Mouse (Mus musculus): ENCODE data around the gene Haus5. TPM values are rescaled to one million over a fixed set of nuclear protein-coding genes. Genes with fewer than 3 reads are reported as not detected.

The Haus5 gene
- polyA plus RNA-seq (2017; shearing (Covaris generic)) = 10 to 100 TPM; 18.3 to 29.7 TPM

GRCm38 (mm10) chr7:30664529-30665200 lies at the start of gene Haus5:
Haus5 (minus strand) TSS chr7:30664994.

DNA sequence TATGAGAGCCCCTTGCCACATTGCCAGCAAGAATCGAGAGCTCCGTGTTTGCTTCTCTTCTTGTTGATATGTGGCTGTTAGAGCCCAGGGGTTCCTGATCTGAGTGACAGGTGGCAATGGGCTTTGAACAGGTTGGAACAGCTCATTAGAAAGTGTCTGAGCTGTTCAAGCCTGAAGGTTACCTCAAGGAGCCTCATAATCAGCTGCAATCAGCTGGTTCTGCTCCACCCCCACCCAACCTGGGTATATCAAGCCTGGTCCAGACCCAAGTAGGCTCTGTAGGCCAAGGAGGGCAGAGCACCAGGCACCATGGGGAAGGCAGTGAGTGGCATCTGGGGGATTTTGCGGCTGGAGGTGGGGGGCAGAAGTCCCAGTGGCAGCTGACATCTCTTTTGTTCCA lies 47.1 kb upstream of the Haus5 start, which contains the start of gene Atp4a:
TSS of gene Atp4a (plus strand) at position 268 of the 400 bp plus-strand sequence.

GRCm38 (mm10) chr7:30698589-30698988 lies 33.8 kb upstream of the Haus5 start, which contains the start of gene 2200002J24Rik:
2200002J24Rik (plus strand) TSS chr7:30698926.

DNA sequence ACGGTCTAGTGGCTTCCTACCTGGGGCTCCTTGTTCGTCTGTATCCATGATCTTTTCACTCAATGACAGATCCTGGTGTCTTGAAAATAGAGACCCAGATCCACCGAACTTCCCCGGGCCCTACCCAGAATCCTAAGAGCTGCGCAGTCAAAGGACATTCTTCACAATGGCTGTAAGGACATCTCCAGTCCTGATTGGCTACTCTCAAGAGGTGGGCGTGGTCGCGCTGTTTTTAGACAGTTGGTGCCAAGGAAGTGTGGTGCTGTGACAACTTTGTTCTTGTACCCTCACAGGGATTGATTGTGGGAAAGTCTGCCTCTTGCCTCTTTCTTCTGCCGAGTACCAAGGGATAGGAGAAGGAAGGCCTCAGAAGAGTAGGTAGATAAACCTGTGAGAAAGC lies 6.7 kb upstream of the Haus5 start, which contains the start of gene Pmis2:
TSS of gene Pmis2 (minus strand) at position 126 of the 400 bp plus-strand sequence.

DNA sequence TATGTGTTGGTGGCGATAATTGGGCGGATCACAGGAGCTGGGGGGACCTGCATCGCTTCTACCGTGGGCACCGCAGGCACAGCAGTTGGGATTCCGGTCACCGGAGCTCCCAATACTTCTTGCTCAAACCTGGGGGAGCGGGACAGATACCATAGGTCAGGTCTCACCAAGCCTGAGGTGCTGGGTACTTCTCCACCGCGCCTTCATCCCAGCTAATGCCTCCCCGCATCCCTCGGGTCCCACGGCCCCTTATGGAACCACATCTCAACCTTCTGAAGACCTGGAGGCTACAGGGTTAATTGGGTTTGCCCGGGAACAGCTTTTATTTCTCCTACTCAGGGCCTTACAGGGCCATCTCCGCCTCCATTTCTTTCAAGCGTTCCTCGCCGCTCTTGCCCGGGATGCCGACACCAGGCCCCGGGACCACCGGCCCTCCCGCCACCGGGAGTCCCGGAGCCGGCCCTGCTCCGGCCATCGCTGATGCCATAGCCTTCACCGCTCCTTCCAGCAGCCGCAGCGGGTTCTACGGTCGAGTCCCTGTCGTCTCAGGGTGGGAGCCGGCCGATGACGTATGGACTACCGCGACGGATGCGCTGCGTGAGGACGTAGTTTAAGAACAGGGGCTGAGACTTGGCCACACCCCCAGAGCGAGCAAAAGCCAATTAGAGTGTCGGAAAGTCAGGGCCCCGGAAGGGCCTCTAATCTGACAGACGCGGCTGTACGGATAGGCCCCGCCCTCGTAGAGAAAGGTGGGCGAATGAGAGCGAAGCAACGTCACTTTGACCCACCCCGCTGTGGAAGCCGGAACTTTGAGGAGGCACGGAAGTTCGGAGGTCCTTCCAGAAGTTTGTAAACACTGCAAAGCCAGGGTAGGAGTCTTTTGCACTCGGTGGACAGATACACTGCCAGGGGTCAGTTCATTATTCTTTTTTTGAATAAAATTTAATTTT lies 14.9 kb downstream of the Haus5 start, which contains the start of gene Rbm42:
TSS of gene Rbm42 (minus strand) at position 727 of the 950 bp plus-strand sequence.

GRCm38 (mm10) chr7:30635752-30636151 lies 29.0 kb downstream of the Haus5 start, which contains the start of gene Etv2:
Etv2 (minus strand) TSS chr7:30635852.

DNA sequence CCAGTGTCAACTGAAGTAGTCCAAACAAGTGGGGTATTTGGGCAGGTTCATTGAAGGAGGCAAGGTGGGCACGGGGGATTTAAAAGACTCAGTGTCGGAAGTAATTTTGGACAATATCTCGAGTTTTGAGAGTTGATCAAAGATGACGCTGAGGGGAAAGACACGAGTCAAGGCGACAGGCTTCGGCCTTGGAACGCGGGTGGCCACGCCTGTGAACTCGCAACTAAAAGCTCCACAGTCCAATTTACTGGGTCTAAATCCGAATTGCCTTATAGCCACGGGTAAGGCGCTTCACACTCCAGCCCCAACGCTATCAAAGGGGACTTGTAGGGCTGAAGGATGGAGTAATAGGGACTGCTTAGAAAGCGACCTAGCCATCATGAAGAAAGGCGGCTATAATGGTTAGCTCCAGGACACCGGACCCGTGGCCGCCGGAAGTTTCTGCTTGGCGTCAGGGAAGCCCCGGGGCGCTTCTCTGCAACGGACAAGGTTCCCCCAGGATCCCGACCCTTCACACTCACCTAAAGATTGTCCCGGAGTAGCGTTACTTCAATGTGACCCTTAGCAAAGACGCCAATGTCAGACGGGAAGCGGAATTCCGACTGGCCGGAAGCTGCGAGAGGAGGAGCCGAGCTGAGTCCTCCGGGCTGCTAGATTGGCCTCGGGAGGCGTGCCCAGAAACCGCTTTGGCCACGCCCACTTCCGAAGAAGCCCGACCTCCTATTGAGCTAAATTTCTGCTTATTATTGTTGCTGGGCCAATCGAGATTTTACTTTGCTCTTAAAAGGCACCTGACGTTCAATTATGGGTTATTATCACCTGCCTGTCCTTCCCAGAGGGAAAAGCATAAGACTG lies 39.0 kb downstream of the Haus5 start, which contains the start of gene Cox6b1:
TSS of gene Cox6b1 (minus strand) at position 622 of the 855 bp plus-strand sequence.

GRCm38 (mm10) chr7:30612654-30613402 lies 52.0 kb downstream of the Haus5 start, which contains the start of gene Upk1a:
Upk1a (minus strand) TSS chr7:30612847.

Other genes starting within 250 kb of the Haus5 start
- gene Hcst, start 245.1 kb downstream of the Haus5 start, polyA plus RNA-seq (2017; shearing (Covaris generic)) = 100 to 1,000 TPM; 470 to 543 TPM
- 10 to 100 TPM; 78.6 to 95.9 TPM for gene Nfkbid, start 243.3 kb downstream of the Haus5 start, polyA plus RNA-seq (2017; shearing (Covaris generic))
- gene Aplp1, start 219.5 kb downstream of the Haus5 start, polyA plus RNA-seq (2017; shearing (Covaris generic)) = 10 to 100 TPM; 10.8 to 23.2 TPM
- gene Kirrel2, start 207.3 kb downstream of the Haus5 start, polyA plus RNA-seq (2017; shearing (Covaris generic)) = not detected
- gene Nphs1, start 206.7 kb downstream of the Haus5 start, polyA plus RNA-seq (2017; shearing (Covaris generic)) = not detected
- not detected for gene Prodh2, start 171.4 kb downstream of the Haus5 start, polyA plus RNA-seq (2017; shearing (Covaris generic))
- gene Arhgap33, start 129.9 kb downstream of the Haus5 start, polyA plus RNA-seq (2017; shearing (Covaris generic)) = 1 to 10 TPM; 1.5 to 2.5 TPM
- 1 to 10 TPM; 1.9 to 4.1 TPM for gene Hspb6, start 112.8 kb downstream of the Haus5 start, polyA plus RNA-seq (2017; shearing (Covaris generic))
- 1 to 10 TPM; 5.7 to 6.2 TPM for gene Proser3, start 112.7 kb downstream of the Haus5 start, polyA plus RNA-seq (2017; shearing (Covaris generic))
- 100 to 1,000 TPM in 1 of 2 experiments, 10 to 100 TPM in 1; 92.9 to 107 TPM for gene Lin37, start 105.2 kb downstream of the Haus5 start, polyA plus RNA-seq (2017; shearing (Covaris generic))
- gene U2af1l4, start 101.7 kb downstream of the Haus5 start, polyA plus RNA-seq (2017; shearing (Covaris generic)) = 10 to 100 TPM; 28.3 to 67.8 TPM
- 10 to 100 TPM; 53.5 to 82.4 TPM for gene Gm49396, start 101.7 kb downstream of the Haus5 start, polyA plus RNA-seq (2017; shearing (Covaris generic))
- 100 to 1,000 TPM; 231 to 234 TPM for gene Psenen, start 101.4 kb downstream of the Haus5 start, polyA plus RNA-seq (2017; shearing (Covaris generic))
- gene Igflr1, start 99.6 kb downstream of the Haus5 start, polyA plus RNA-seq (2017; shearing (Covaris generic)) = 100 to 1,000 TPM in 1 of 2 experiments, 10 to 100 TPM in 1; 66.2 to 268 TPM
- gene Kmt2b, start 76.3 kb downstream of the Haus5 start, polyA plus RNA-seq (2017; shearing (Covaris generic)) = 10 to 100 TPM; 14.9 to 15.1 TPM
- 10 to 100 TPM; 12.9 to 34.9 TPM for gene Zbtb32, start 66.1 kb downstream of the Haus5 start, polyA plus RNA-seq (2017; shearing (Covaris generic))
- gene Upk1a, start 52.1 kb downstream of the Haus5 start, polyA plus RNA-seq (2017; shearing (Covaris generic)) = 1 to 10 TPM in 1 of 2 experiments, under 1 TPM in 1; 0.32 to 1.8 TPM
- 100 to 1,000 TPM; 713 to 756 TPM for gene Cox6b1, start 38.8 kb downstream of the Haus5 start, polyA plus RNA-seq (2017; shearing (Covaris generic))
- gene Etv2, start 29.1 kb downstream of the Haus5 start, polyA plus RNA-seq (2017; shearing (Covaris generic)) = not detected
- gene Rbm42, start 14.7 kb downstream of the Haus5 start, polyA plus RNA-seq (2017; shearing (Covaris generic)) = 100 to 1,000 TPM; 125 to 166 TPM
- gene Pmis2, start 6.6 kb upstream of the Haus5 start, polyA plus RNA-seq (2017; shearing (Covaris generic)) = under 1 TPM in 1 of 2 experiments, not detected in 1; 0.50 TPM
- not detected for gene 2200002J24Rik, start 33.9 kb upstream of the Haus5 start, polyA plus RNA-seq (2017; shearing (Covaris generic))
- gene Atp4a, start 47.2 kb upstream of the Haus5 start, polyA plus RNA-seq (2017; shearing (Covaris generic)) = under 1 TPM in 1 of 2 experiments, not detected in 1; 0.34 TPM
- gene Tmem147, start 64.5 kb upstream of the Haus5 start, polyA plus RNA-seq (2017; shearing (Covaris generic)) = 100 to 1,000 TPM in 1 of 2 experiments, 10 to 100 TPM in 1; 85.3 to 135 TPM
- gene Gapdhs, start 78.7 kb upstream of the Haus5 start, polyA plus RNA-seq (2017; shearing (Covaris generic)) = under 1 TPM; 0.34 to 0.55 TPM
- gene Sbsn, start 86.5 kb upstream of the Haus5 start, polyA plus RNA-seq (2017; shearing (Covaris generic)) = 1 to 10 TPM in 1 of 2 experiments, not detected in 1; 2.9 TPM
- gene Dmkn, start 98.8 kb upstream of the Haus5 start, polyA plus RNA-seq (2017; shearing (Covaris generic)) = not detected
- not detected for gene Krtdap, start 122.9 kb upstream of the Haus5 start, polyA plus RNA-seq (2017; shearing (Covaris generic))
- under 1 TPM; 0.27 to 0.69 TPM for gene Ffar2, start 158.8 kb upstream of the Haus5 start, polyA plus RNA-seq (2017; shearing (Covaris generic))
- not detected for gene Ffar3, start 191.2 kb upstream of the Haus5 start, polyA plus RNA-seq (2017; shearing (Covaris generic))
- under 1 TPM in 1 of 2 experiments, not detected in 1; 0.11 TPM for gene Ffar1, start 196.6 kb upstream of the Haus5 start, polyA plus RNA-seq (2017; shearing (Covaris generic))
- gene Cd22, start 215.3 kb upstream of the Haus5 start, polyA plus RNA-seq (2017; shearing (Covaris generic)) = 1 to 10 TPM; 5.6 to 8.0 TPM
- gene Mag, start 249.9 kb upstream of the Haus5 start, polyA plus RNA-seq (2017; shearing (Covaris generic)) = under 1 TPM in 1 of 2 experiments, not detected in 1; 0.47 TPM

Data from activated CD4-positive, CD25-positive, alpha-beta regulatory T cell (primary cell).